Mouse (Mus musculus) stomach, postnatal 0 days (tissue): Measurements from ENCODE around the gene Creb5.

Experiments
- CTCF ChIP-seq: IDR thresholded peaks from 2 replicates; pipeline ENCODE4 v1.5.1; 2016; ENCODE audit warnings: antibody characterized with exemption, low read depth, mild to moderate bottlenecking, moderate library complexity
- EP300 ChIP-seq: optimal IDR thresholded peaks from 2 replicates; pipeline ENCODE3; 2016; ENCODE audit warnings: antibody characterized with exemption

DNA sequence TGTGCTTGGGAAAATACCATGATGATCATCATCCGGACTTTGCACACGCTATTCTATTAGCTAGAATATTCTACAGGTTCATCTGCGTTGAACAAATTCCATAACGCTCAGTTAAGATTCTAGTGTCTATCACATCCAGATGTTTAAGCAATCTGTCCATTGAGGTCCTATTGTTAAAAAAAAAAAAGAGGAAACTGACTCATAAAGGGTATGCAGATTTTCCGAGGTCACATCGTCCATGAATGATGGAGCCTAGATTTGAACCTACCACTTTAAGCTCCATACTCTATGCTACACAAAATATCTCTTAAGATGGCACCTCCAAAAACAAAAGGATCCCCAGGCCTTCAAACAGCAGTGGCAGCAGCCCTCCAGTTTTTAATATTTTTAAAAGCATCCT lies 26.5 kb downstream of the Creb5 start:
- no peak for TF ChIP-seq CTCF
- TF ChIP-seq EP300: no peak
